Mouse (Mus musculus): ENCODE measurements around the gene Supt16.

Gene Supt16

GRCm38 (mm10) chr14:52146540-52146939 is 50.7 kb downstream of the Supt16 start:
- DNase-seq (ENCODE audit: low read depth, low spot score): no peak

- DNase-seq (ENCODE audit: low read depth, low spot score): no peak
Measured at GRCm38 (mm10) chr14:52144165-52144564, 53.1 kb downstream of the Supt16 start.

- no peak for DNase-seq (ENCODE audit: low read depth, low spot score)
Measured at GRCm38 (mm10) chr14:52141445-52142127, 55.6 kb downstream of the Supt16 start.

GRCm38 (mm10) chr14:52140577-52141444 is 56.4 kb downstream of the Supt16 start:
- DNase-seq (ENCODE audit: low read depth, low spot score): no peak

DNA sequence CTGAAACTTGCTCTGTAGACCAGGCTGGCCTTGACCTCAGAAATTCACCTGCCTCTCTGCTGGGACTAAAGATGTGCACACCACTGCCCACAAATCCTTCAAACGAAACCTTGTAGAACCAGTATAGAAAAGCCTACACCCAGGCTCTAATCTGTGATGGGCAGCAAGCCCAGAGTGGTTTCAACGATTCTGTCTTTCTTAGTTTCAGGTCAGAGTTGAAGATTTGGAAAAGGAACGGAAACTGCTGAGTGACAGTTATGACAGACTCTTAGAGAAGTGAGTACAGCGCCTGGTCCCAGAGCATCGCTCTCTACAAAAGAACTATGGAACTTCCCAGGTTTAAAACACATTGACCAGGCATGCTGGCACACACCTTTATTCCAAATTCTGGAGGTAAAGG is 63.6 kb downstream of the Supt16 start:
- no peak for DNase-seq (ENCODE audit: low read depth, low spot score)

DNA sequence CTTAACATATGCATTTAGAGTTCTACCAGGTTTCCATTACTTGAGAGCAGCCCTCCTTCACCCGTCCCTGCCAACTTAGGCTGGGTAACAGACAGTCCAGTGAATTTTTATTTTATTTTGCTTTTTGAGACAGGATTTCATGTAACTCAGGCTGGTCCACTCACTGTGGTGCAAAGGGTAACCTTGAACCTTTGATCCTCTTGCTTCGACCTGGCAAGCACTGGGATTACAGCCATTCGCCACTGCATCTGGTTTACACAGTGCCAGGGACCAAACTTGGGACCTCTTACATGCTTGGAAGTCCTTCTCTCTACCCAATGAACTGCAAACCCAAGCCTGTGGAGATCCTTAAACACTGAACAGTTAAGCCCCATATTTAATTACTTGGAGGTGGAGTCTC is 72.6 kb downstream of the Supt16 start:
- no peak for DNase-seq (ENCODE audit: low read depth, low spot score)

DNA sequence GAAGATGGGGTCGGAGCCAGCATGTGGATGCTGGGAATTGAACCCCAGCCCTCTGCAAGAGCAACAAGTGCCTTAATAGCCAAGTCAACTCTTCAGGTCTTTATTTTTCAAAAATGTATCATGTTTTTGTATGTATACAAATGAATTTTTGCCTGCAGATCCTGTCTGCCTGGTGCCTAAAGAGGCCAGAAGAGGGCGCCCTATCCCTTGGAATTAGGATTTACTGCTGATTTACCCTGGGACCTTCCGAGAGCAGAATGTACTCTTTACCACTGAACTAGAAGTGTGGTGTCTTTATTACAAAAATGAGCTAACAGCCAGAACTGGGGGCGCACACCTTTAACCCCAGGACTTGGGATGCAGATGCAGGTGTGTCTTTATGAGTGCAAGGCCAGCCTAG is 73.3 kb downstream of the Supt16 start:
- peak; percentile 74 for DNase-seq (ENCODE audit: low read depth, low spot score)

DNA sequence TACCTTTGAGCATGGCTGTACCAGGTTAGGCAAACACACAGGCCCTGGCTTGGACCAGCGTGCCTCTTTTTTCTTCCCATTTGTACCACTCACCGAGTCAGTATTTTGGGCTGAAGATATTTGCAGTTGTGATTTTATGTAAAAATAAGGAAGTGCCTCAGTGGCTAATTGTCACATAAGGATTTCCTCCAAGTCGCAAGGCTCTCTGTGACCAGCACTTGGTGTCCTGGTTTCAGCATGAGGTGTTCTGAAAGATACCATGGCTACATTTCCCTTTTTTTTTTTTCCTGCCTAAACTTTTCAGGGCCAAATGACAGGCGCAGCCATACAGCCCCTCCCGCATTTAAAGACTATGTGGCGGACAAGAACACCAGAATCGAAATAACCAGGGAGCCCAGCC is 77.0 kb downstream of the Supt16 start:
- DNase-seq (ENCODE audit: low read depth, low spot score): no peak

DNA sequence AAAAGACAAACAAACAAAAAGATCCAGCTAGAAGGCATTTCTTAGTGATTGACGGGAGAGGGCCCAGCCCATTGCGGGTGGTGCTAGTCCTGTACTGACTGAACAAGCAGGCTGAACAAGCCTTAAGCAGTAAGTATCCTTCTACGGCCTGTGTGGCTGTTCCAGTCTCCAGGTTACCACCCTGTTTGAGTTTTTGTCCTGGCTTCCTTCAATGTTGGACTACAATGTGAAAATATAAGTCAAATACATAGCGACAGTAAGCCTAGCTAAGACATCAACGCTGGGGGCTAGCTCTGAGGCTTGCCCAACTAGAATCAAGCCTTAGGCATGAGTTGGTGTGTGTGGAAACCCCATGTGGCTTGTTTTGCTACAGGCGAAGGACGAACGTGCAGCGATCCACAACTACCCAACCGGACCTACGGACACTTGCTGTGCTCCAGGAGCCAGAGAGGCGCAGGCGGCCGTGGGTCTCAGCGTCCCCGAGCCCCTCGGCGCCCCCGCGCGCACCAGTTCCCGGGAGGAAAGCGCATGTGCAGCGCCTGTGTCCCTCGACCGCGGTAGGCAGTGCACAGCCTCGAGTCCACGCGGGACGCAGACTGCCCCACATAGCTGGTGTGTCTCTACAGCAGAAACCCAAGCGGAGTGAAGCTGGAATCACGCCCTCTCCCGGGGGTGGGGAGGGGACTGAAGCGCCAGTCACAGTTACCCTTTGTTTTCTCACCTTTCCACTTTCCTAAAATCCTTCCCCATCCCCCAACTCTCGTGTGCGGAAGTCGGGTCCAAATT is 78.2 kb downstream of the Supt16 start:
- peak; percentile 71 for DNase-seq (ENCODE audit: low read depth, low spot score)

DNA sequence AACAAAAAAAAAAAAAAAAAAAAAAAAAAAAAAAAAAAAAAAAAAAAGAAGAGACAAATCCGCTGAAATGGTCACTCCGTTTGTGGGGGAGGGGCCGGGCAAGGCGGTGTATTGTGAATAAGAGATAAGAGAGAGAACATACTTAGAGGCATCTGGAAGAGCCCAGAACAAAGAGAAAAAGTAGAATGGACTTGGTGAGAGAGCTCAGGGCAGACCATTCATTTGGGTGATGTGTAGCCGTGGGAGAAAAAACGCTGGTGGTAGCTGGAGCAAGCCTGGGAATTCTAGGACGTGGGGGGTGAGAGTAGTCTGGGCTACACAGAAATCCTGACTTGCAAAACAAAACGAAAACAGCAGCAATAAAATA is 78.8 kb downstream of the Supt16 start:
- DNase-seq (ENCODE audit: low read depth, low spot score): no peak

DNA sequence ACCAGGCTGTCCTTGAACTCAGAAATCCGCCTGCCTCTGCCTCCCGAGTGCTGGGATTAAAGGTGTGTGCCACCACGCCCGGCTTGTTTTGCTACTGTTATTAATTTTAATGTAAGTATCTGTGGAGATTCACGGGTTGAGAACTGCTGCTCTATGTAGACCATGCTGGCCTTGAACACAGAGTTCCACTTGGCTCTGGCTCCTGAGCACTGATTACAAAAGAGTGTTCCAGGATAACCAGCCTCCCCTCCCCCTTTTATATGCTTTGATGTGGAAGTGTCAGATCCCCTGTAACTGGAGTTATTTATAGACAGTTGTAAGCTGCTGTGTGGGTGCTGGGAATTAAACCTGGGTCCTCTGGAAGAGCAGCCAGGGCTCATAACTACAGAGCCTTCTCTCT is 80.0 kb downstream of the Supt16 start:
- DNase-seq (ENCODE audit: low read depth, low spot score): no peak

GRCm38 (mm10) chr14:52114101-52114500 is 83.1 kb downstream of the Supt16 start:
- DNase-seq (ENCODE audit: low read depth, low spot score): no peak

All from mesoderm, embryonic 11.5 days (tissue).